Mouse (Mus musculus): ENCODE data around the gene Ckm.

Gene Ckm

GRCm38 (mm10) chr7:19388699-19389413 lies 15.7 kb upstream of the Ckm start:
- no peak for DNase-seq

- DNase-seq, result no peak
Measured at GRCm38 (mm10) chr7:19394484-19394883, 10.1 kb upstream of the Ckm start.

GRCm38 (mm10) chr7:19399496-19400280 lies 4.9 kb upstream of the Ckm start:
- DNase-seq, result peak; percentile 72

GRCm38 (mm10) chr7:19400946-19401345 lies 3.6 kb upstream of the Ckm start:
- DNase-seq, result no peak

- DNase-seq, result no peak
Measured at GRCm38 (mm10) chr7:19402535-19403112, 2.0 kb upstream of the Ckm start.

GRCm38 (mm10) chr7:19403731-19404296 lies 762 bp upstream of the Ckm start, which contains the start of gene Klc3:
TSS of gene Klc3 (minus strand) at chr7:19404104.
- DNase-seq, result peak; percentile 84

GRCm38 (mm10) chr7:19405417-19405816 lies 841 bp downstream of the Ckm start:
- DNase-seq, result peak; percentile 90

GRCm38 (mm10) chr7:19409753-19410152 lies 5.2 kb downstream of the Ckm start:
- DNase-seq, result no peak

- DNase-seq, result no peak
Measured at GRCm38 (mm10) chr7:19410766-19411344, 6.3 kb downstream of the Ckm start.

- no peak for DNase-seq
Measured at GRCm38 (mm10) chr7:19411783-19412182, 7.2 kb downstream of the Ckm start.

GRCm38 (mm10) chr7:19413525-19413924 lies 8.9 kb downstream of the Ckm start:
- no peak for DNase-seq

GRCm38 (mm10) chr7:19416590-19416989 lies 12.0 kb downstream of the Ckm start:
- DNase-seq, result no peak

GRCm38 (mm10) chr7:19420121-19420520 lies 15.5 kb downstream of the Ckm start:
- DNase-seq, result no peak

- DNase-seq, result peak; percentile 93
Measured at GRCm38 (mm10) chr7:19420821-19421636, 16.5 kb downstream of the Ckm start.

GRCm38 (mm10) chr7:19423083-19423482 lies 18.5 kb downstream of the Ckm start:
- DNase-seq, result no peak

- DNase-seq, result no peak
Measured at GRCm38 (mm10) chr7:19424051-19424450, 19.5 kb downstream of the Ckm start.

- DNase-seq, result no peak
Measured at GRCm38 (mm10) chr7:19426349-19426748, 21.8 kb downstream of the Ckm start.

GRCm38 (mm10) chr7:19426888-19427287 lies 22.3 kb downstream of the Ckm start:
- DNase-seq, result no peak

- no peak for DNase-seq
Measured at GRCm38 (mm10) chr7:19427999-19428650, 23.5 kb downstream of the Ckm start.

- no peak for DNase-seq
Measured at GRCm38 (mm10) chr7:19429726-19430125, 25.1 kb downstream of the Ckm start.

GRCm38 (mm10) chr7:19430402-19430801 lies 25.8 kb downstream of the Ckm start:
- no peak for DNase-seq

- DNase-seq, result no peak
Measured at GRCm38 (mm10) chr7:19432475-19432874, 27.9 kb downstream of the Ckm start.

Data from kidney, postnatal 10 days (tissue).